Mouse (Mus musculus): Measurements from ENCODE around the gene Ints14. TPM values are rescaled to one million over a fixed set of nuclear protein-coding genes. Genes with fewer than 3 reads are reported as not detected.
"Not testable (repeated sequence)": the region's sequence is repeated elsewhere in the genome, so short reads cannot be mapped to it uniquely, and the experiment has no call there.

Ints14 gene
- total RNA-seq, 1 experiment from 2014 or later = 18.0 TPM

DNA sequence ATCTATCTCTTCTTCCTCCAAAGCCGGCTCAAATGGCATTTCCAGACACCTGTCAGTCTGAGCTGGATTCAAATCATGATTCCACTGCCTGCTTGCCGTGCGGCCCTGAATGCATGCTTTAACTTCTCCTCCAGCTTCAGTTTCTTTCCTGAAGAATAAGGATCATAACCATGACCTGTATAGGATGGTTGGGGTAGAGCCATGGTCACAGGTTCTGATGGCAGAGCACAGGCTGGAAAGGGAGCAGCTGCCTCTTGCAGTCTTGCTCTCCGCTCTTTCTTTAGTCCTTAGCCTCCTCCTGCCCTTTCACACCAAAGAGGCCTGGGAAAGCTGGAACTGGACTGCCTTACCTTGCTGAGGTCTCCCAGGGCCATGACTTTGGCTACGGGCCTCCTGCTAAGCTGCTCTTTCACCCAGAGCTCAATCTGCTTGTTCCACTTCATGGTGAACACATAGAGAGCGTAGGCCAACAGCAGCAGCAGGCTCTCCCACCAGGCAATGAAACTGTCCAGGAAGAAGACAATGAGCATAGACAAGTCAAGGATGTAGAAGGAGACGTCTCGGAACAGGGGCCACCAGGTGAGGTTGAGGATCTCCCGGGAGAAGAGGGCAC is 13.1 kb upstream of the Ints14 start:
- no peak for ATAC-seq (ENCODE audit: extremely low read depth, insufficient number of reproducible peaks, low FRiP score, poor library complexity, severe bottlenecking)

DNA sequence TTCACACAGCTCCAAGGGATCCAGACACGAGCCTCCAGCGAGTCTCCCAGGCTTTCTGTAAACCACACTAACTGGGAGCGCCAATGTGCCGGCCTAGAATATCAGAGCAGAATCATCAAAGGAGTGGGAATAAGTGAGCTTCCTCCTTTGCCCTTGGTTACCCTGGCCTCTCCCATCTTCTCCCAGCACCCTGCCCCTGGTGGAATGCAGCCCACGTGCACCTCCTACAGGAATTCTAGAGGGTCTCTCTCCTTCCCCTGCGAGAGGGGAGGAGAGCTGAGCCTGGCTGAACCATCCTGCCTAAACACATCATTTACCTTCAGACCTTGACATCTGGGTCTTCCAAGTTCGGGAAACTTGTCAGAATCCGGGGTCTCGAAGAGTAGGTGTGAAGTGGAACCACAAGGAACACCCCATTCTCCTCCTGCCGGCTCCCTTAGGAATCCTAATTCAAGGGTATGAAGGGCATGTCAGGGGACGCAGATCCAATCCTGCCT is 9.5 kb upstream of the Ints14 start, which contains the start of gene Slc24a1:
Gene Slc24a1 (minus strand): TSS at position 447 of the 497 bp plus-strand sequence.
- no peak for ATAC-seq (ENCODE audit: extremely low read depth, insufficient number of reproducible peaks, low FRiP score, poor library complexity, severe bottlenecking)

DNA sequence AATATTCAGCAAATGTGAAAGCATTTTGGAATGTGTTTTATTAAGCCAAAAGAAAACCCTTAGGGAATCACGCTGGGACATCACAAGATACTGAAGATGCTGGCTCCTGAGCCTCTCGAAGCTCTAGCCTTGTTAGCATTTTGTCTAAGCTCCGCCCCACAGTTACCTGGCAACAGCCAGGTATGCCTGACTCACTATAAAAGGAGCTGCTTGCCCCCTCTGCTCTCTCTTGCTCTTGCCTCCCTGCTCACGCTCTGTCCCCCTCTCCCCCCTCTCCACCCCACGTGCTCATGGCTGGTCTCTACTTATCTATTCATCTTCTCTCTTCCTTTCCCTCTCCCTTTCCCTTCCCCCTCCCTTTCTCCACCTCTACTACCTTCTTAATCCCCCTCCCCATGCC is 8.7 kb upstream of the Ints14 start:
- ATAC-seq (ENCODE audit: extremely low read depth, insufficient number of reproducible peaks, low FRiP score, poor library complexity, severe bottlenecking) = no peak

DNA sequence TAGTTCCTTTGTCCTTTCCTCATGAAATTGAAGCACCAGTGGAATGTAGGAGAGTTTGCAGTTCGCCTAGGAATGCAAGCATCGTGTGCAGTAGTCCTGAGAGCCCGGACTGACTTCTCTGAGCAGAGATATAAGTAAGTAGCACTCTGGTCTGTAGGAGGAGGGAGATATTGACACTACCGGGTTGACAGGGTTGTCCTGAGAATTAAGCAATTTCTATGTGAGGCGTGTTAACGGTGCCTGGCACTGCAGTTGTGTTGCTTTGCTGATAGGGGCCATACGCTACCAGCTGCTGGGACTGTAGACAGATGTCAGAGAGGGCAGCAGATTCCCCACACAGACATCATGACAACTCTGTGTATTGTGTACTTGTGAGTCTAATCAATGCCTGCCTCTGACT is 7.5 kb upstream of the Ints14 start:
- no peak for ATAC-seq (ENCODE audit: extremely low read depth, insufficient number of reproducible peaks, low FRiP score, poor library complexity, severe bottlenecking)

DNA sequence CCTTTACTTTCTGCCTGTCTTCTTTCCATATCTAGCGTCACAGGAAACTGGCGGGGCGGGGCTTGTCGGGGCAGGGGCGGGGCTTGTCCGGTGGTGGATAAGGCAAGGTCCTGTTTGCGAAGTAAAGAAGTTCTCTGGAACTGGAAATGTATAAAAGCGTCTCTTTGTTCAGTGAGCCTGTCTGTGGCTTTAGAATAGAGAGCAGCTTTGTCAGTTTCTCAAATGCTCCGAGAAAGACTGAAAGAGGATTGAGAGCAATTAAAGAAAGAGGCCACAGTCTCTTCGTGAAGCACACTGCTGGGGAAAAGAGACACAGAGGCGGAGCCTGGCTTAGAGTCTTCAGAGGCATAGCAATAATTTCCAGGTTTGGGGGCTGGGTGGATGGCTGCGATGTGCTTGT is 4.4 kb upstream of the Ints14 start:
- no peak for ATAC-seq (ENCODE audit: extremely low read depth, insufficient number of reproducible peaks, low FRiP score, poor library complexity, severe bottlenecking)

DNA sequence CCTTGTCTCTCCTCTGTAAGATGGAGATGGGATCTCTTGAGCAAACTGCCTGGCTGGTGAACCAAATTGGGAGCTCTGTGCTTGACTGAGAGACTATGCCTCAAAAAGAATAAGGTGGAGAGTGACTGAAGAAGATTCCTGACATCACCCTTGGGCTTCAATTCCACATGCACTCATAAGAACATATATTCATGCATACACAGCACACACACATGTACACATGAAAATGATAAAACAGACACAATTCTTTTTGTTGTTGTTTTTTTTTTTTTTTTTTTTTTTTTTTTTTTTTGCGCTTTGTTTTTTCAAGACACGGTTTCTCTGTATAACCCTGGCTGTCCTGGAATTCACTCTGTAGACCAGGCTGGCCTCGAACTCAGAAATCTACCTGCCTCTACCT is 3.4 kb upstream of the Ints14 start:
- no peak for ATAC-seq (ENCODE audit: extremely low read depth, insufficient number of reproducible peaks, low FRiP score, poor library complexity, severe bottlenecking)

DNA sequence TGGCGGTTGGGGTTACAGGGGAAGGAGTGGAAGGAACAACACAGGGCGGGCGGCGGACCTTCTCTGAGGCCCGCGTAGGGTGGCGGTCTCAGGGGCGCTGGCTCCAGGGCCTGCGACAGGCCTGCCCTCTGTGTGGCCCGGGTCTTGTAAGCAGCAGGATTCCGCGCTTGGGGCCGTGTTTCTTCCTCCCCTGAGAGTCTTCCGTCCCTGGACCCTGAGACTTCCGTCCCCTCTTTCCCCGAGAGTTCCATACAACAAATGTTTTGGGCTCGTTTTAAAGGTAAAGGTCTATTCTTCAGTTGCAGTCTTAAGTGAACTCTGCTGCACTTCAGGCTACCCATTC is 244 bp downstream of the Ints14 start:
- ATAC-seq (ENCODE audit: extremely low read depth, insufficient number of reproducible peaks, low FRiP score, poor library complexity, severe bottlenecking) = no peak

DNA sequence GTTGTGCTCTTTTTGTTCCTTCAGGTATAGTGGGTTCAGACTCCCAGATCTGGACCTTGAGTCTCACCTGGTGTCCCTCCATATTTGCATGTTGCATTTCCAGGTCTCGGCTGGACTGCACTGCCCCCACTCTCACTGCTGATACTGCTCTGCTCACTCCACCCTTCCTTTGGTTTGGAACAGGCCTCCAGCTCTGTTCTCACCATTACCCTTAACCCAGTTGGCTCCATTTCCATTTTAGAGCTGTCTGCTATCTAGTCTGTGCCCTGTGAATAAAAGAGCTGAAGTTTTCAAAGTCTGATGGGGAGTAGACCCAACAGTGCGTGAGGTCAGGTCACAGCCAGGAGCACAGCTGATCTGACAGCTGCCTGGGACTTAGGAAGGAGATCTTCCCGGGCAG is 19.8 kb downstream of the Ints14 start:
- no peak for ATAC-seq (ENCODE audit: extremely low read depth, insufficient number of reproducible peaks, low FRiP score, poor library complexity, severe bottlenecking)

DNA sequence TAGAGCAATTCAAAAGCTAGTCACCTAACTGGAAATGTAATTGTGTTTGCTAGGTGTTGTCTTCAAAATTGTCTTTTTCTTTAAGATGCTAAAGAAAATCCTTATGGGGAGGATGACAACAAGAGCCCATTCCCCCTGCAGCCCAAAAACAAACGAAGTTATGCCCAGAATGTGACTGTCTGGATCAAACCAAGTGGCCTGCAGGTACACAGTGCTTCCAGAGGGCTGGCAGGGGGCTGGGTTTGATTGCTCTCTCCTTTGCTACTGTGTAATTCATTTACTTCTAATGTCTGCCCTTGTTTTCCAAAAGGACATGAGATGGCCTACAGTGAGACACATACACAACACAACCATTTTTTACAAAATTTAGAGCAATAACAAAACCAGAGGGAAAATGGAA is 21.2 kb downstream of the Ints14 start:
- ATAC-seq (ENCODE audit: extremely low read depth, insufficient number of reproducible peaks, low FRiP score, poor library complexity, severe bottlenecking) = no peak

DNA sequence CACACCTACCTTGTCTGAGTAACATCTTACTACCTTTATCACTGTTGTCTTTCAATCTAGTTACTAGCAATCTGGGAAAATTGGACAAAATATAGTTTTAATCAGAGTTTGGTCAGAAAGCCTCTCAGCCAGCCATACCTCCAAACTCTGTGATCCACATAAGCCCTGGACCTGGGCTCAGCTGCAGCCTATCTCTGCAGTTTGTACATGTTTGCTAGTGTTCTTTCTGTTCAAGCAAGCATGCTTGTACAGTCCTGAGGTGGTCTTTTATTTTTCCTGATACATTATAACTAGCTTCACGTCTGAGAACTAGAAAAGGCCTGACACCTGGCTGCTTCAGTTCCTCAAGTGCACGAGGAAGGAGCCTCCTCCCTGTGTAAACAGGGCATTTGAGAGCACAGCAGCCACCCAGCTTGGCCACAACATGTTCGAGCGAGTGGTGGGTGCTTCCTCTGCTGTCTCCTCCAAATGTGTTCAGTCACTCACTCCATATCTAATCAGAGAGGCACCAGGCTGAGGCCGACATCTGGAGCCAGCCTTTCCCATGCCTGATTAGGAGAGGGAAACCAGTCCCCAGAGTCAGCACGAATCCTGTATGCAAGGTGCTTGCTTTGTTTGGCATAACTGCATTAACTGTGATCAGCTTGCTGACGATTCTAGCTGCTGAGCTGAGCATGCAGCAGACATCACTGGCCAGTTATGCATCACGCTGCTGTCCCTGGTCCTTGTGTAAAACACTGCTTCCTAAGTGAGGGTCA is 24.5 kb downstream of the Ints14 start:
- no peak for ATAC-seq (ENCODE audit: extremely low read depth, insufficient number of reproducible peaks, low FRiP score, poor library complexity, severe bottlenecking)

DNA sequence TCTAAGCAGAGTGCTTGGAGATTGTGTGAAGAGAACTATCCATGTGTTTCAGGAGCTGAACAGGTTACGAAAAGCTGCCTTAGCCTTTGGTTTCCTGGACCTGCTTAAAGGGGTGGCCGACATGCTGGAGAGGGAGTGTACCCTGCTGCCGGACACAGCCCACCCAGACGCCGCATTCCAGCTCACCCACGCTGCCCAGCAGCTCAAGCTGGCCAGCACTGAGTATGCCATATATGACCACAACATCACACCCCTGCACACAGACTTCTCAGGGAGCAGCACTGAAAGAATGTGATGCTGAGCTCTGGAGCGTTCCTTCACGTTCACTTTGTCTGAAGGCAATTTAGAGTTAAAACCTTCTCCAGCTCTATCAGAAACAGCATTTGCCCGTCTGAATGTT is 25.1 kb downstream of the Ints14 start:
- ATAC-seq (ENCODE audit: extremely low read depth, insufficient number of reproducible peaks, low FRiP score, poor library complexity, severe bottlenecking) = no peak

DNA sequence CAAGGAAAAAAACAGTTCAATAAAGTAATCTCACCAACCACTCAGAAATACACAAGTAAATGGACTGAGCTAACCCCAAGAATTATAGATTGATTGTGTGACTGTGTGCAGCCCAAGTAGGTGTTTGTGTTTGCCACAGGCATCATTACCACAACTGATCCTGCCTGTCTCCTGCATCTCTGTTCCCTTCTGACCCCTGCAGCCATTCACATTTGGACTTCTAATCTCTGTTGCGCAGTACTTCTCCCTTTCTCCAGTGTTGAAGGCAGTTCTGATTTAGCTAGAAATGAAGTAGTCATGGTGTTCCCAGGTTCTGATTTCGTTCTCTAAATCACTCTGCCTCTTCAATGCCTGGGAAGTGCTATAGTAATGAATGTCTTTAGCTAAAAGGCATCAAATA is 26.9 kb downstream of the Ints14 start:
- ATAC-seq (ENCODE audit: extremely low read depth, insufficient number of reproducible peaks, low FRiP score, poor library complexity, severe bottlenecking) = no peak

DNA sequence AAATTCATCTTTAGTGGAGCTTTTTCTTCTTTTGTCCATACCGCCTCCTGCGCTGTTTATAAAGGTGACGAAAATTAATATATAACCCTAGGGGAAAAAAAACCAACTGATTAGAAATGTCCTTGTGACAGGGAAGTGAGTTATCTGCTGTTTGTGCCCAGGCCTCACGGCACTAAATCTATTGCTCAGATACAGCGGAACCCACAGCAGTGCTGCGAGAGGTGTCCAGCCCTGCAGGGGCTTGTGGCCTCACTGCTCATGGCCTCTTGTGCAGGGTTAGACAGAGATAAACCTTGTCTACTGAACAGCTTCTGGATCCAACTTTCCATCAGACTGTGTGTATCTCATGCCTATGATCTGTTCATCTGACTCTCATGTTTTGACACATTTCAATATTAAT is 27.7 kb downstream of the Ints14 start:
- ATAC-seq (ENCODE audit: extremely low read depth, insufficient number of reproducible peaks, low FRiP score, poor library complexity, severe bottlenecking) = no peak

DNA sequence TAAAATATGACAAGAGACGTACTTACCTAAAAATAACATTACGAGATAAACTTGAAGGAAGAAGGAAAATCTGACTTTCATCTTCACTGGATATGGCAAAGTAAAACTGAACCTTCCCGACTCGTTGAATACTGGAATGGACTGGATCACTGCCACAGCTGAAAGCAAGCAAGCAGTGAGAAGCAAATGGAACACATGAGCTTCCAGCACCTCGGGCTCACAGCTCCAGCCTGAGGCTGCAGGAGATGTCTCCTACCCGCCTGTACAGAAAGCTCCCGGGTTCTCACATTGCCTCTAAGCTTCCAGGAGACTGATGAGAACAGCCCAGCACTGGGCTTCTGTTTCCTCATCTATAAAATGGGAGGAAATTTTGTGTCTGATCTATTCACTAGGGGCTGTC is 29.6 kb downstream of the Ints14 start:
- no peak for ATAC-seq (ENCODE audit: extremely low read depth, insufficient number of reproducible peaks, low FRiP score, poor library complexity, severe bottlenecking)

DNA sequence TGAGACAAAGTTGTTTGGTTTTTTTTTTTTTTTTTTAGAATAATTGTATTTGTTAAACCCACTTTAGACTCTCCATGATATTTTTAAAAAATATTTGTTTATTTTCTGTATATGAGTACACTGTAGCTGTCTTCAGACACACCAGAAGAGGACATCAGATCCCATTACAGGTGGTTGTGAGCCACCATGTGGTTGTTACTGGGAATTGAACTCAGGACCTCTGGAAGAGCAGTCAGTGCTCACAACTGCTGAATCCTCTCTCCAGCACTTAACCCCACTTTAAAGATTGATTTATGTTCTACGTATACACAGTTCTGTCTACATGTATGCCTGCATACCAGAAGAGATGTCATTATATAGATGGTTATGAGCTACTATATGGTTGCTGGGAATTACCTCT is 34.8 kb downstream of the Ints14 start:
- not testable (repeated sequence) for ATAC-seq (ENCODE audit: extremely low read depth, insufficient number of reproducible peaks, low FRiP score, poor library complexity, severe bottlenecking)

DNA sequence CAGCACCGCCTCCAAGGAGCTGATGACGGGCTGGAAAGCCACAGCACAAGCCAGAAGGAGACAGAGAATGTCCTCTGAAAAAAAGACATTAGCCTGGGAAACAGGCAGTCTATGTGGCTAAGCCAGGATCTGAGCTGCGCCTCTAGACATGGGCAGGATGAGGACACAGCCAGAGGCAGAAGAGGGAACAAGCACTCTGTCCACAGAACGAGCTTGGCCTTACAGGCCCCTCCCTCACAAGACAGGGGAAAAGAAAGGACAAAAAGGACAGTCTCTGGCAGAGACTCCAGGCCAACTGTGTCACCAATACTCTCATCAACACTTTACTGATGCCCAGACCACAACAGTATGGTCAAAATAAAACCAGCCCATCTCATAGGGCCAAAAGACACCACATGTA is 40.8 kb downstream of the Ints14 start:
- no peak for ATAC-seq (ENCODE audit: extremely low read depth, insufficient number of reproducible peaks, low FRiP score, poor library complexity, severe bottlenecking)

DNA sequence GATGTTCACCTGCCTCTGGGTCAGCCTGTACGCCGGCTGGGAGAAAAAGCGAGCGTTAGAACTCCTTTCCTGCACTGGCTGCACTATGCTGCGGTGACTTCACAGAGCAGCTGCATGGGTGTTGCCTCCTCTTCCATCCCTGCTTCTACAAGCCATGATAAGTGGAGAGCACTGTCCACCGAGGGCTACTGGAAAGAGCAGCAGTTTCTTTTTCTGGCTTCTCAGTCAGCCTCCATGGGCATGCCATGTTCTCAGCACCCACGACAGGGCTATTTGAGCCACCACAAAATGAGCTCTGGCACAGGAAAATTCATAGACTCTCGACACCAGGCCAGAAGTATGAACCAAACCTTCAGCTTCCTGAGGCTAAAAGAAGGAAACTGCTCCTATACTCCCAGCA is 45.0 kb downstream of the Ints14 start:
- no peak for ATAC-seq (ENCODE audit: extremely low read depth, insufficient number of reproducible peaks, low FRiP score, poor library complexity, severe bottlenecking)

DNA sequence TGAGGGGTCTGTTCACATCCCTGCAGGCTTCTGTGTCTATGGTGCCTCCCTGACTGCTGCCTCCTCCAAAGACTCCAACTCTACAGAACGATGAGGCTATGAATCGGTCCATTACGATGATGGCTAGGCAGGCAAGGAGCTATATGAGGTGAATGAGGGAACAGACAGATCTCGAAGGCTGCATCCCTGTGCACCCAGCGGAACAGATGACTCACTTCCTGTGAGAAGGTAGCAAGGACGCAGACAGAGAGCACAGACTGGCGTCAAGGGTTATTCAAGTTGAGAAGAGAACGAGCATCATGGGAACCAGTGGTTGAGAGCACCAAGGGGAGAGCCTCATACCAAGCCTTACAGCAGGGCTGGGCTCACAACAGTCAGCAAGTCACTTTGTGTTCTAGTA is 49.9 kb downstream of the Ints14 start:
- ATAC-seq (ENCODE audit: extremely low read depth, insufficient number of reproducible peaks, low FRiP score, poor library complexity, severe bottlenecking) = peak; percentile 41; the same call in 1 of the 2 replicates

DNA sequence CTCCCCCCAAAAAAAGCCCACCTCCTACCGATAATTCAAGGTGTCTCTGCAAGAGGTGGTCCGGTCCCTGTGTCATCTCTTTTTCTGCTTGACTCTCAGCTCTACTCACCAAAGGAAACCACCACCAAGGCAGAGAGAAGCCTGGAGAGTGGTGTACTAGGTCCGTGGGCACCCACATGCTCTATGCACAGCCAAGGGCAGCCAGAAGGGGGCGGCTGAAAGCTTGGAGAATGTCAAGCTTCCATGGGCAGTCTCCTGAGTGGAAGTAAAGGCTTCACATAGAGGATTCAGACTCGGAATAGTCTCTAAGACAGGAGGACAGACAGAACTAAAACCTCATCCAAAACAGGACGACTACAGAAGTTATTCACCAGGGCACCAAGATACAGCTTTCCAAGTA is 50.6 kb downstream of the Ints14 start:
- no peak for ATAC-seq (ENCODE audit: extremely low read depth, insufficient number of reproducible peaks, low FRiP score, poor library complexity, severe bottlenecking)

DNA sequence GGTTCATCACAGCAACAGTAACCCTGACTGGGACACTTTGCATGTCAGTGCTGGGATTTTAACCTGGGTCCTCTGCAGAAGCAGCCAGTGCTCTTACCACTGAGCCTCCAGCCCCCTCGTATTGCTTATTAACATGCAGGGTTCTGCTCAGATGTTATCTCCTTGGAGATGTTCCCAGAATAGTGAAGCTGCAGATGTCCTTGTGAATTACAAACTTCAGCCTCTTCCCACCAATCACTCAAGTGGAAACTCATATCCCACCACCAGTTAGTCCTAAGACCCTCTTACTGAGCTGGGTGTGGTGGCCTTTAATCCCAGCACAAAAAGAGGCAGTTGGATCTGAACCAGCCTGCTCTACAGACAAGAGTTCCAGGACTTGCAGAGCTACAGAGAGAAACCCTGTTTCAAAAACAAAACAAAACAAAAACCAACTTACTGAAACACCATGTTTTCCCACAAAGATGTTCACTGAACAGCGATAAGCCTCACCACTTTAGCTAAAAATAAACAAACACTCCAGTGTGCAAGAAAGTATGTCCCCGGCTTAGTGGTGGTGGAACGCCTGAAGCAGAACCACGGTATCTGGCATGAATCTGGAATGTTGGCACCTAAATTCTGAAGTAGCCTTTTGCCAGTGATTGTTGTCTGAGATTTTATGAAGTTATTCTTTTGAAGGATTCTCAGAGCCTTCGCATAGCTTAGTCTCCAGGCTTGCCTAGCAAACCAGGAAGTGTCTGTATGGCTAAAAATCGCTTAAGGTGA is 54.9 kb downstream of the Ints14 start:
- no peak for ATAC-seq (ENCODE audit: extremely low read depth, insufficient number of reproducible peaks, low FRiP score, poor library complexity, severe bottlenecking)

Measured in neutrophil, adult 5-6 weeks (primary cell).